Mouse (Mus musculus) brain, embryonic 14.5 days (tissue): ENCODE measurements around the gene Gas6.

Experiments used
- CTCF ChIP-seq: fragments of 200-500 bp; IDR thresholded peaks from 2 replicates; pipeline ENCODE4 v1.5.1; 2012; ENCODE audit warnings: inconsistent platforms, mild to moderate bottlenecking, moderate library complexity, borderline replicate concordance; ENCODE audit not compliant: insufficient read depth, insufficient read length; ENCODE audit errors: extremely low read depth
- POLR2A ChIP-seq: fragments of 200-500 bp; IDR thresholded peaks from 2 replicates; pipeline ENCODE4 v1.6.1; 2012; ENCODE audit warnings: mild to moderate bottlenecking, inconsistent platforms, borderline replicate concordance; ENCODE audit not compliant: poor library complexity, insufficient read depth, insufficient read length, severe bottlenecking; ENCODE audit errors: extremely low read depth

- TF ChIP-seq CTCF, result no peak
- TF ChIP-seq POLR2A, result no peak
Measured at GRCm38 (mm10) chr8:13437531-13437930, 56.8 kb downstream of the Gas6 start.
